ENCODE assay signal across 15 mouse cellular contexts in genomic region chr16:72861707-72862277, GRCm38 (mm10).
DNase-seq lines count a peak whose midpoint lies in the region; ATAC-seq lines count a peak whose summit lies in the region.
"Had no signal": no experiment of that assay in that cellular context is flagged by ENCODE, and none has a peak within 500 bp of the region (broad histone marks: within the 10 kb centered on the region; RNA-seq: fewer than 3 reads in every experiment).

No protein-coding gene starts in this region.

- peak; percentile 25 for DNase-seq in embryo, embryonic 10 days (ENCODE audit: low spot score)
- no peak for DNase-seq in embryo, embryonic 9.5 days (ENCODE audit: extremely low spot score)
- DNase-seq in limb, embryonic 11.5 days (ENCODE audit: low spot score), result no peak
- no peak for DNase-seq in limb, embryonic 10.5 days (ENCODE audit: low spot score)
- peak; percentile 11 for DNase-seq in skeletal muscle tissue, adult 2 months (ENCODE audit: low read depth, low spot score)
- no peak for DNase-seq in frontal cortex, postnatal 25 days (ENCODE audit: low spot score in 2 of 2)
- no peak for DNase-seq in right cerebral cortex, postnatal 25 days
- DNase-seq: gastrocnemius, postnatal 10 days; heart, postnatal 14 days; lung, adult 18-20 months; retina, postnatal 1 day; thymus, postnatal 4 days had no signal

- H3K27me3 ChIP-seq in limb, embryonic 11.5 days (ENCODE audit: control insufficient read depth, insufficient read depth, low read length), result no peaks in the 10 kb centered on the region
- H3K27me3 ChIP-seq in limb, embryonic 10.5 days (ENCODE audit: low read depth, poor library complexity, severe bottlenecking), result no peaks in the 10 kb centered on the region
- no peaks in the 10 kb centered on the region for H3K27me3 ChIP-seq in embryonic facial prominence, embryonic 13.5 days
- H3K27me3 ChIP-seq: neural tube, embryonic 13.5 days had no signal

- ATAC-seq in limb, embryonic 11.5 days (ENCODE audit: insufficient number of reproducible peaks, low FRiP score, low TSS enrichment, low read depth), result peak; percentile 39; the same call in 1 of the 2 replicates
- no peak for ATAC-seq in embryonic facial prominence, embryonic 13.5 days (ENCODE audit: insufficient number of reproducible peaks, insufficient read depth, low FRiP score, low TSS enrichment, low read depth)

- H3K36me3 ChIP-seq in limb, embryonic 11.5 days (ENCODE audit: control insufficient read depth, insufficient read depth, low read length), result no peaks in the 10 kb centered on the region
- no peaks in the 10 kb centered on the region for H3K36me3 ChIP-seq in limb, embryonic 10.5 days
- no peaks in the 10 kb centered on the region for H3K36me3 ChIP-seq in embryonic facial prominence, embryonic 13.5 days
- H3K36me3 ChIP-seq: neural tube, embryonic 13.5 days had no signal

- no peaks in the 10 kb centered on the region for H3K9me3 ChIP-seq in limb, embryonic 11.5 days (ENCODE audit: control insufficient read depth, low read length)
- no peaks in the 10 kb centered on the region for H3K9me3 ChIP-seq in limb, embryonic 10.5 days (replicated peaks)
- no peaks in the 10 kb centered on the region for H3K9me3 ChIP-seq in embryonic facial prominence, embryonic 13.5 days
- H3K9me3 ChIP-seq: neural tube, embryonic 13.5 days had no signal

- peaks cover 9% of the 10 kb centered on the region for H3K4me1 ChIP-seq in limb, embryonic 11.5 days (ENCODE audit: control insufficient read depth, insufficient read depth, low read length)
- peaks cover 36% of the 10 kb centered on the region for H3K4me1 ChIP-seq in limb, embryonic 10.5 days
- H3K4me1 ChIP-seq in embryonic facial prominence, embryonic 13.5 days, result peaks cover 30% of the 10 kb centered on the region

- no peak overlapping the region for H3K4me3 ChIP-seq in limb, embryonic 11.5 days (ENCODE audit: low read depth, low read length)
- H3K4me3 ChIP-seq in limb, embryonic 10.5 days, result no peak overlapping the region
- no peak overlapping the region for H3K4me3 ChIP-seq in embryonic facial prominence, embryonic 13.5 days
- H3K4me3 ChIP-seq: neural tube, embryonic 13.5 days had no signal

- H3K4me2 ChIP-seq in limb, embryonic 11.5 days (ENCODE audit: low read depth, severe bottlenecking), result no peak overlapping the region
- peak overlapping the region; percentile 41 for H3K4me2 ChIP-seq in embryonic facial prominence, embryonic 13.5 days
- H3K4me2 ChIP-seq: neural tube, embryonic 13.5 days had no signal

- no peak overlapping the region for H3K27ac ChIP-seq in limb, embryonic 11.5 days (replicated peaks; ENCODE audit: low read depth, low read length)
- no peak overlapping the region for H3K27ac ChIP-seq in limb, embryonic 10.5 days
- H3K27ac ChIP-seq in embryonic facial prominence, embryonic 13.5 days, result peak overlapping the region; percentile 48; the same call in 1 of the 2 replicates
- H3K27ac ChIP-seq: neural tube, embryonic 13.5 days; stomach, postnatal 0 days had no signal

- 16% methylated on average over 7 of the region's 7 CpGs for WGBS in limb, embryonic 11.5 days
- WGBS in limb, embryonic 10.5 days, result 30% methylated on average over 7 of the region's 7 CpGs
- 30% methylated on average over 7 of the region's 7 CpGs for WGBS in embryonic facial prominence, embryonic 13.5 days

- H3K9ac ChIP-seq in limb, embryonic 11.5 days (ENCODE audit: low read length), result no peak overlapping the region
- H3K9ac ChIP-seq in embryonic facial prominence, embryonic 13.5 days, result no peak overlapping the region
- H3K9ac ChIP-seq: neural tube, embryonic 13.5 days had no signal

Comparison
In these comparisons a context has a peak if more than half of its experiments do, and no peak if none do; other contexts are left out.
1. DNase-seq: peak in embryo, embryonic 10 days (single experiment) and skeletal muscle tissue, adult 2 months (single experiment); none in embryo, embryonic 9.5 days (single experiment), limb, embryonic 11.5 days (single experiment), limb, embryonic 10.5 days (single experiment), frontal cortex, postnatal 25 days (0 of 2) and right cerebral cortex, postnatal 25 days (single experiment).